Mouse (Mus musculus) liver, adult 10 weeks (tissue): Measurements from ENCODE around the gene Prl5a1. TPM values are rescaled to one million over a fixed set of nuclear protein-coding genes. Genes with fewer than 3 reads are reported as not detected.

Source experiments
- polyA plus RNA-seq: library from polyadenylated mRNA; stranded (reverse); fragments of 350-450 nt; fragmentation: Illumina TruSeq; extraction: RNeasy Lipid Tissue Mini Kit (QIAGEN cat#74804); gene quantifications from one replicate; pipeline ENCODE4 v1.2.3, GENCODE M21; 2014; ENCODE audit warnings: low read depth, low replicate concordance

The Prl5a1 gene
- not detected for polyA plus RNA-seq

GRCm38 (mm10) chr13:28142184-28142583 lies at the start of gene Prl5a1:
Prl5a1 (plus strand) TSS chr13:28142484.

Other genes with a start within 250 kb of the Prl5a1 start
- gene Prl4a1, start 126.3 kb upstream of the Prl5a1 start, polyA plus RNA-seq = not detected
- gene Gm11361, start 115.0 kb downstream of the Prl5a1 start, polyA plus RNA-seq = not detected